Mouse (Mus musculus): ENCODE measurements at regions not wholly inside any gene's neighbourhood (a gene's known extent, or its start where the extent isn't known, plus 50 kb on each side); places are given as distances from the start of the nearest gene placed in this dataset.

- 60% methylated on average over 4 of the region's 4 CpGs for WGBS
- H3K27ac ChIP-seq (ENCODE audit: low read length): no peak overlapping the region
- H3K4me1 ChIP-seq (replicated peaks; ENCODE audit: control insufficient read depth, insufficient read depth, low read length): no peaks in the 10 kb centered on the region
- H3K4me2 ChIP-seq (ENCODE audit: low read length): no peak overlapping the region
- no peaks in the 10 kb centered on the region for H3K27me3 ChIP-seq (replicated peaks; ENCODE audit: control insufficient read depth, insufficient read depth, low read length)
- H3K9ac ChIP-seq (replicated peaks; ENCODE audit: low read depth, low read length): no peak overlapping the region
- peak; percentile 96 for ATAC-seq
- H3K4me3 ChIP-seq (replicated peaks; ENCODE audit: low read length): no peak overlapping the region
- H3K9me3 ChIP-seq (ENCODE audit: control insufficient read depth, low read length): no peaks in the 10 kb centered on the region
- no peaks in the 10 kb centered on the region for H3K36me3 ChIP-seq (ENCODE audit: control insufficient read depth, insufficient read depth)
Measured at GRCm38 (mm10) chr14:91658654-91659421, 2231.6 kb downstream of the Pcdh9 start.

DNA sequence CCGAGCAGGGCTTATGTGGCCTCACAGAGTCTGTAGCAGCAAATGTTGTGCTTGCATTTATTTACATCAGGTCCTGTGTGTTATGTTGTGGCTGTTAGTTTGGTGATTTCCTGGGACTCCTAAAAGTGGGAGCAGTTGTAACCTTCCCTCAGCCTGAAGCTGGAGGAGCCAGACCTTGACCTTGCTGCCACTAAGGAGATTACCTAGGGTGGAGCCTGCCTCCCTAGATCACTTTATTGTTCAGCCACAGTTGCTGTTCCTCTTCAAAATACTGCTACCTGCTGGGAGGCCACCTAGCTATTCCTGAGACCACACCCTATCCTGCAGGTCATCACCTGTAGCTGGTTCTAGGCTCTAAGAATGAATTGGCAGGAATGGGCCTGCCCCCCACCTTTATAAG, 2234.5 kb downstream of the Pcdh9 start:
- WGBS: 86% methylated on average over 1 of the region's 1 CpGs
- Histone ChIP-seq H3K27me3 (replicated peaks; ENCODE audit: control insufficient read depth, insufficient read depth, low read length) (no peaks in the 10 kb centered on the region), H3K9ac (replicated peaks; ENCODE audit: low read depth, low read length) (no peak overlapping the region), H3K9me3 (ENCODE audit: control insufficient read depth, low read length) (no peaks in the 10 kb centered on the region), H3K4me1 (replicated peaks; ENCODE audit: control insufficient read depth, insufficient read depth, low read length) (no peaks in the 10 kb centered on the region), H3K4me2 (ENCODE audit: low read length) (no peak overlapping the region), H3K27ac (ENCODE audit: low read length) (no peak overlapping the region), H3K36me3 (ENCODE audit: control insufficient read depth, insufficient read depth) (no peaks in the 10 kb centered on the region), H3K4me3 (replicated peaks; ENCODE audit: low read length) (no peak overlapping the region)
- no peak for ATAC-seq

- Histone ChIP-seq H3K4me1 (replicated peaks; ENCODE audit: control insufficient read depth, insufficient read depth, low read length) (no peaks in the 10 kb centered on the region), H3K27me3 (replicated peaks; ENCODE audit: control insufficient read depth, insufficient read depth, low read length) (no peaks in the 10 kb centered on the region), H3K4me2 (ENCODE audit: low read length) (no peak overlapping the region), H3K27ac (ENCODE audit: low read length) (no peak overlapping the region), H3K36me3 (ENCODE audit: control insufficient read depth, insufficient read depth) (no peaks in the 10 kb centered on the region), H3K9ac (replicated peaks; ENCODE audit: low read depth, low read length) (no peak overlapping the region), H3K9me3 (ENCODE audit: control insufficient read depth, low read length) (no peaks in the 10 kb centered on the region), H3K4me3 (replicated peaks; ENCODE audit: low read length) (no peak overlapping the region)
- 90% methylated on average over 6 of the region's 6 CpGs for WGBS
- ATAC-seq: no peak
Measured at GRCm38 (mm10) chr14:91630976-91631375, 2259.5 kb downstream of the Pcdh9 start.

DNA sequence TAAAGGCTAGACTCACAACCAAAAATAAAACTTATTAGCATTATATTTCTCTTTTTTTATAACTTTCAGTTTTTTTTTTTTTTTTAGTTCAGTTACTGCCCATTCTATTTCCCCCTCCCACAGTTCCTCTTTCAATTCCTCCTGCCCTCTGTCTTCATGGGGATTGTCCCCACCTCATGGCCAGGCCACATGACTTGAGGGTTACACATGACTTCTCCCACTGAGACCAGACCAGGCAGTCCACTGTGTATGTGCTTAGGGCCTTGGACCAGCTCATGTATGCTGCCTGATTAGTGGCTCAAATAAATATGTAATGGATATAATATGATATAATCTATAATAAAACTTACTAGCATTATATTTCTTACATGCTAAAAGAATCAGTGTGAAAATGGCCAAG, 2276.1 kb downstream of the Pcdh9 start:
- Histone ChIP-seq H3K9me3 (ENCODE audit: control insufficient read depth, low read length) (no peaks in the 10 kb centered on the region), H3K4me2 (ENCODE audit: low read length) (no peak overlapping the region), H3K9ac (replicated peaks; ENCODE audit: low read depth, low read length) (no peak overlapping the region), H3K27me3 (replicated peaks; ENCODE audit: control insufficient read depth, insufficient read depth, low read length) (no peaks in the 10 kb centered on the region), H3K27ac (ENCODE audit: low read length) (no peak overlapping the region), H3K4me3 (replicated peaks; ENCODE audit: low read length) (no peak overlapping the region), H3K36me3 (ENCODE audit: control insufficient read depth, insufficient read depth) (no peaks in the 10 kb centered on the region), H3K4me1 (replicated peaks; ENCODE audit: control insufficient read depth, insufficient read depth, low read length) (no peaks in the 10 kb centered on the region)
- no peak for ATAC-seq

DNA sequence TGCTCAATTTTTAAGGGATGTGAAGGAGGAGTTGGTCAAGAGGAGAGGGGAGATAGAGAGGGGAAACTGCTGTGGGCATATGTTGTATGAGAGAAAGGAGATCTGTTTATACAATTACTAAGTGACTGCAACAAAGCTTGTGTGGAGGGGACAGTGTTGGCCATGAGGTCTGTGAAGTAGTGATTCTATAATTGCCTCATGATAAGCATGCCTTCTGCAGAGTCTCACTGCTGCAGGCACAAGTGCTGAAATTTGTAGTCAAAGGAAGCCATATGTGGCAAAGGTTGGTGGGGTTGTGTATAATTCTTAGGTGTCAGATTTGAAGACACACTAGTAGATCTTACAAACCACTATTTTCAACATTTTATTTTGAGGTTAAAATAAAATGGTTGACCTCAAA, 2285.9 kb downstream of the Pcdh9 start:
- Histone ChIP-seq H3K4me2 (ENCODE audit: low read length) (no peak overlapping the region), H3K9ac (replicated peaks; ENCODE audit: low read depth, low read length) (no peak overlapping the region), H3K4me1 (replicated peaks; ENCODE audit: control insufficient read depth, insufficient read depth, low read length) (no peaks in the 10 kb centered on the region), H3K27me3 (replicated peaks; ENCODE audit: control insufficient read depth, insufficient read depth, low read length) (no peaks in the 10 kb centered on the region), H3K36me3 (ENCODE audit: control insufficient read depth, insufficient read depth) (no peaks in the 10 kb centered on the region), H3K9me3 (ENCODE audit: control insufficient read depth, low read length) (no peaks in the 10 kb centered on the region; the same call in 1 of the 2 replicates), H3K4me3 (replicated peaks; ENCODE audit: low read length) (no peak overlapping the region), H3K27ac (ENCODE audit: low read length) (no peak overlapping the region)
- no peak for ATAC-seq

- no peaks in the 10 kb centered on the region for H3K27me3 ChIP-seq (replicated peaks; ENCODE audit: control insufficient read depth, insufficient read depth, low read length)
- H3K9me3 ChIP-seq (ENCODE audit: control insufficient read depth, low read length): no peaks in the 10 kb centered on the region
- no peak overlapping the region for H3K27ac ChIP-seq (ENCODE audit: low read length)
- no peak overlapping the region for H3K4me3 ChIP-seq (replicated peaks; ENCODE audit: low read length)
- peak; percentile 63; the same call in 1 of the 2 replicates for ATAC-seq
- no peak overlapping the region for H3K4me2 ChIP-seq (ENCODE audit: low read length)
- H3K4me1 ChIP-seq (replicated peaks; ENCODE audit: control insufficient read depth, insufficient read depth, low read length): no peaks in the 10 kb centered on the region
- no peaks in the 10 kb centered on the region for H3K36me3 ChIP-seq (ENCODE audit: control insufficient read depth, insufficient read depth)
- WGBS: 47% methylated on average over 1 of the region's 1 CpGs
- H3K9ac ChIP-seq (replicated peaks; ENCODE audit: low read depth, low read length): no peak overlapping the region
Measured at GRCm38 (mm10) chr14:91582462-91582861, 2308.0 kb downstream of the Pcdh9 start.

- H3K4me2 ChIP-seq (ENCODE audit: low read length): no peak overlapping the region
- WGBS: 38% methylated on average over 4 of the region's 4 CpGs
- H3K27ac ChIP-seq (ENCODE audit: low read length): peak overlapping the region; percentile 71
- H3K9me3 ChIP-seq (ENCODE audit: control insufficient read depth, low read length): no peaks in the 10 kb centered on the region
- H3K4me1 ChIP-seq (replicated peaks; ENCODE audit: control insufficient read depth, insufficient read depth, low read length): no peaks in the 10 kb centered on the region
- H3K9ac ChIP-seq (replicated peaks; ENCODE audit: low read depth, low read length): no peak overlapping the region
- H3K27me3 ChIP-seq (replicated peaks; ENCODE audit: control insufficient read depth, insufficient read depth, low read length): no peaks in the 10 kb centered on the region
- no peak overlapping the region for H3K4me3 ChIP-seq (replicated peaks; ENCODE audit: low read length)
- no peaks in the 10 kb centered on the region for H3K36me3 ChIP-seq (ENCODE audit: control insufficient read depth, insufficient read depth)
- ATAC-seq: peak; percentile 84
Measured at GRCm38 (mm10) chr14:91581684-91582424, 2308.6 kb downstream of the Pcdh9 start.

GRCm38 (mm10) chr14:91569100-91569499, 2321.4 kb downstream of the Pcdh9 start:
- Histone ChIP-seq H3K36me3 (ENCODE audit: control insufficient read depth, insufficient read depth) (no peaks in the 10 kb centered on the region), H3K4me2 (ENCODE audit: low read length) (no peak overlapping the region), H3K4me1 (replicated peaks; ENCODE audit: control insufficient read depth, insufficient read depth, low read length) (no peaks in the 10 kb centered on the region), H3K9ac (replicated peaks; ENCODE audit: low read depth, low read length) (no peak overlapping the region), H3K27ac (ENCODE audit: low read length) (no peak overlapping the region), H3K4me3 (replicated peaks; ENCODE audit: low read length) (no peak overlapping the region), H3K9me3 (ENCODE audit: control insufficient read depth, low read length) (no peaks in the 10 kb centered on the region), H3K27me3 (replicated peaks; ENCODE audit: control insufficient read depth, insufficient read depth, low read length) (no peaks in the 10 kb centered on the region)
- ATAC-seq: peak; percentile 63; the same call in 1 of the 2 replicates

- ATAC-seq: no peak
- H3K9me3 ChIP-seq (ENCODE audit: control insufficient read depth, low read length): no peaks in the 10 kb centered on the region
- no peak overlapping the region for H3K4me3 ChIP-seq (replicated peaks; ENCODE audit: low read length)
- no peak overlapping the region for H3K4me2 ChIP-seq (ENCODE audit: low read length)
- H3K27me3 ChIP-seq (replicated peaks; ENCODE audit: control insufficient read depth, insufficient read depth, low read length): no peaks in the 10 kb centered on the region
- no peak overlapping the region for H3K27ac ChIP-seq (ENCODE audit: low read length)
- H3K9ac ChIP-seq (replicated peaks; ENCODE audit: low read depth, low read length): no peak overlapping the region
- H3K36me3 ChIP-seq (ENCODE audit: control insufficient read depth, insufficient read depth): no peaks in the 10 kb centered on the region
- no peaks in the 10 kb centered on the region for H3K4me1 ChIP-seq (replicated peaks; ENCODE audit: control insufficient read depth, insufficient read depth, low read length)
Measured at GRCm38 (mm10) chr14:91539181-91539580, 2351.3 kb downstream of the Pcdh9 start.
